Mouse (Mus musculus): ENCODE data around the gene Arl15.

- TF ChIP-seq POLR2A (IDR thresholded peaks at IDR 0.05; ENCODE audit: low read depth, low read length) (no peak), CTCF (IDR thresholded peaks at IDR 0.05; ENCODE audit: extremely low read depth, insufficient read depth, insufficient read length, insufficient replicate concordance) (no peak)
Measured at GRCm38 (mm10) chr13:114171465-114171864, 377.2 kb downstream of the Arl15 start.
